Mouse (Mus musculus) lung, postnatal 0 days (tissue): ENCODE results near the gene Rph3al. TPM values are rescaled to one million over a fixed set of nuclear protein-coding genes. Genes with fewer than 3 reads are reported as not detected.

ENCODE experiments used
- ATAC-seq: fragments of 200-750 bp; cut with Nextera tagmentation; 2 replicates; pipeline ENCODE4 v1.8.0; 2017; ENCODE audit warnings: moderate library complexity
- DNase-seq: peaks from one replicate; pipeline ENCODE4 v3.0.0-alpha.2; 2016; ENCODE audit warnings: low spot score
- H3K27ac ChIP-seq: fragments of 300-500 bp; sonication (generic); 2 replicates; pipeline ENCODE4 v1.5.1; 2014; ENCODE audit warnings: antibody characterized with exemption, mild to moderate bottlenecking, low read length, mixed read lengths
- H3K27me3 ChIP-seq: fragments of 300-500 bp; sonication (generic); replicated peaks from 2 replicates; pipeline ENCODE4 v1.6.1; 2014; ENCODE audit warnings: low read length, mixed read lengths; ENCODE audit not compliant: insufficient read depth
- H3K36me3 ChIP-seq: fragments of 300-500 bp; sonication (generic); 2 replicates; pipeline ENCODE4 v1.6.1; 2014; ENCODE audit warnings: low read length, mixed read lengths; ENCODE audit not compliant: insufficient read depth
- H3K4me1 ChIP-seq: fragments of 300-500 bp; sonication (generic); 2 replicates; pipeline ENCODE4 v1.6.1; 2014; ENCODE audit warnings: antibody characterized with exemption, low read depth, low read length, mixed read lengths; ENCODE audit not compliant: insufficient read depth
- H3K4me2 ChIP-seq: fragments of 300-500 bp; sonication (generic); replicated peaks from 2 replicates; pipeline ENCODE4 v1.6.1; 2014; ENCODE audit warnings: low read depth, mild to moderate bottlenecking, low read length, moderate library complexity, mixed read lengths
- H3K4me3 ChIP-seq: fragments of 300-500 bp; sonication (generic); 2 replicates; pipeline ENCODE4 v1.5.1; 2014; ENCODE audit warnings: low read depth, low read length
- H3K9ac ChIP-seq: fragments of 300-500 bp; sonication (generic); replicated peaks from 2 replicates; pipeline ENCODE4 v1.6.1; 2014; ENCODE audit warnings: low read depth, mild to moderate bottlenecking
- H3K9me3 ChIP-seq: fragments of 300-500 bp; sonication (generic); 2 replicates; pipeline ENCODE4 v1.6.1; 2016; ENCODE audit warnings: low read length, mixed read lengths
- CTCF ChIP-seq: IDR thresholded peaks from 2 replicates; pipeline ENCODE4 v1.5.1; 2016; ENCODE audit warnings: antibody characterized with exemption, mild to moderate bottlenecking
- EP300 ChIP-seq: IDR thresholded peaks from 2 replicates; pipeline ENCODE4 v1.6.1; 2016; ENCODE audit warnings: antibody characterized with exemption, mild to moderate bottlenecking, control low read depth
- WGBS: fragments of 180-500 bp; shearing (Covaris S2); extraction: QIAGEN DNeasy Blood & Tissue Kit; methylation state at CpG from one replicate; pipeline ENCODE4 v1.1.7; 2014; 5-methylcytosine and 5-hydroxymethylcytosine counted together
- polyA plus RNA-seq: library from polyadenylated mRNA; unstranded; fragments of >200 nt; fragmentation: Nextera tagmentation; extraction: Ambion mirVana; gene quantifications from 2 replicates; pipeline ENCODE4 v1.2.1, GENCODE M21; 2015

The Rph3al gene
- polyA plus RNA-seq, 1 experiment from 2014 or later: 11.0 TPM

GRCm38 (mm10) chr11:75927881-75928280 lies 10.3 kb downstream of the Rph3al start:
- Histone ChIP-seq H3K27ac (no peak overlapping the region), H3K4me2 (no peak overlapping the region), H3K9me3 (no peaks in the 10 kb centered on the region), H3K36me3 (no peaks in the 10 kb centered on the region), H3K4me3 (no peak overlapping the region), H3K9ac (no peak overlapping the region), H3K27me3 (no peaks in the 10 kb centered on the region), H3K4me1 (0 out of 2 replicates have a peak, but pooled peaks cover 3% of the 10 kb centered on the region)
- WGBS: 66% methylated on average over 2 of the region's 2 CpGs
- ATAC-seq: no peak
- DNase-seq: no peak
- no peak for TF ChIP-seq CTCF
- TF ChIP-seq EP300: no peak

GRCm38 (mm10) chr11:75926431-75927312 lies 11.6 kb downstream of the Rph3al start:
- peak; percentile 90 for DNase-seq
- Histone ChIP-seq H3K9me3 (no peaks in the 10 kb centered on the region), H3K27me3 (no peaks in the 10 kb centered on the region), H3K36me3 (no peaks in the 10 kb centered on the region), H3K27ac (peak overlapping the region; percentile 32), H3K4me1 (0 out of 2 replicates have a peak, but pooled peaks cover 3% of the 10 kb centered on the region), H3K9ac (no peak overlapping the region), H3K4me2 (no peak overlapping the region), H3K4me3 (no peak overlapping the region)
- no peak for TF ChIP-seq EP300
- WGBS: 31% methylated on average over 13 of the region's 13 CpGs
- ATAC-seq: peak; percentile 89

- ATAC-seq: peak; percentile 51
Observed at GRCm38 (mm10) chr11:75925801-75926200, 12.4 kb downstream of the Rph3al start.

GRCm38 (mm10) chr11:75922741-75923140 lies 15.5 kb downstream of the Rph3al start:
- no peak overlapping the region for H3K27ac ChIP-seq
- no peaks in the 10 kb centered on the region for H3K9me3 ChIP-seq
- DNase-seq (no peak), ATAC-seq (no peak)
- no peak overlapping the region for H3K9ac ChIP-seq
- TF ChIP-seq EP300 (no peak), CTCF (no peak)
- 0 out of 2 replicates have a peak, but pooled peaks cover 3% of the 10 kb centered on the region for H3K4me1 ChIP-seq
- no peak overlapping the region for H3K4me3 ChIP-seq
- no peaks in the 10 kb centered on the region for H3K27me3 ChIP-seq
- 76% methylated on average over 4 of the region's 4 CpGs for WGBS
- no peaks in the 10 kb centered on the region for H3K36me3 ChIP-seq
- no peak overlapping the region for H3K4me2 ChIP-seq

More at GRCm38 (mm10) chr11:75925801-75926200, 12.4 kb downstream of the Rph3al start:
- Histone ChIP-seq H3K27ac (peak overlapping the region; percentile 29; the same call in 1 of the 2 replicates), H3K4me3 (no peak overlapping the region), H3K27me3 (no peaks in the 10 kb centered on the region), H3K9ac (no peak overlapping the region), H3K36me3 (no peaks in the 10 kb centered on the region), H3K4me1 (0 out of 2 replicates have a peak, but pooled peaks cover 3% of the 10 kb centered on the region), H3K9me3 (no peaks in the 10 kb centered on the region), H3K4me2 (0 out of 2 replicates have a peak overlapping the region, but pooled peaks have one; percentile 14)
- TF ChIP-seq EP300: no peak
- no peak for TF ChIP-seq CTCF
- 33% methylated on average over 7 of the region's 7 CpGs for WGBS
- peak; percentile 40 for DNase-seq

GRCm38 (mm10) chr11:75919139-75919538 lies 19.1 kb downstream of the Rph3al start:
- TF ChIP-seq CTCF (no peak), EP300 (no peak)
- Histone ChIP-seq H3K4me1 (no peaks in the 10 kb centered on the region), H3K36me3 (no peaks in the 10 kb centered on the region), H3K9me3 (no peaks in the 10 kb centered on the region), H3K4me3 (no peak overlapping the region), H3K27me3 (no peaks in the 10 kb centered on the region), H3K9ac (no peak overlapping the region), H3K27ac (no peak overlapping the region), H3K4me2 (no peak overlapping the region)
- WGBS: 74% methylated on average over 6 of the region's 6 CpGs
- DNase-seq: no peak
- ATAC-seq: no peak

- Histone ChIP-seq H3K27ac (no peak overlapping the region), H3K36me3 (no peaks in the 10 kb centered on the region), H3K9me3 (no peaks in the 10 kb centered on the region), H3K4me3 (no peak overlapping the region), H3K27me3 (no peaks in the 10 kb centered on the region), H3K9ac (no peak overlapping the region), H3K4me1 (0 out of 2 replicates have a peak, but pooled peaks cover 3% of the 10 kb centered on the region), H3K4me2 (no peak overlapping the region)
- WGBS: 82% methylated on average over 3 of the region's 3 CpGs
- TF ChIP-seq EP300 (no peak), CTCF (no peak)
- no peak for ATAC-seq
- DNase-seq: no peak
Observed at GRCm38 (mm10) chr11:75917340-75917739, 20.9 kb downstream of the Rph3al start.
